Mouse (Mus musculus): ENCODE results near the gene Pde6b. TPM values are rescaled to one million over a fixed set of nuclear protein-coding genes. Genes with fewer than 3 reads are reported as not detected.

Gene Pde6b
- polyA plus RNA-seq, 1 experiment, result 0.18 TPM

GRCm38 (mm10) chr5:108460461-108460860 is 72.3 kb downstream of the Pde6b start:
- DNase-seq (ENCODE audit: extremely low spot score in 1 of 2, low spot score in 1 of 2), result no peak

- peak; percentile 96 to 97 for DNase-seq (ENCODE audit: extremely low spot score in 1 of 2, low spot score in 1 of 2)
Observed at GRCm38 (mm10) chr5:108461082-108462065, 73.2 kb downstream of the Pde6b start, which contains the start of gene Pcgf3. Gene Pcgf3 (plus strand): TSS chr5:108461232.

DNA sequence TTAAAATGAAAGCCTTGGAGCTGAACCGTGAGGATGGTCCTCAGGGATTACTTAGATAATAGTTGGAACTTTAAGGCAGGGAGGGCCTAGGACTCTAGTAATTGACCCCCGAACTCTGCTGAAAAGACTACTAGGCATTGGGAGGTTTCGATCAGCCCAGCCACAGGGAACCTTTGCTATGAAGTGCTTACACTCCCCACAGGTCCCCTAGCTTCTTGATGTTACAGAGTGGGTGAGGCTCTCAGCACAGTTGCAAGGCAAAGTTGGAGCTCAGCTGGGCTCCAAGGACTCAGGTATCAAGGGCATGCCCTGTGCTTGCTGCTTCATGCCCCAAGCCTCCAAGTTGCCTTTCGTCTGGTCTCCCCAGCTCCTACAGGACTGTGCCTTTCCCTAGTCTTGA is 74.3 kb downstream of the Pde6b start:
- no peak for DNase-seq (ENCODE audit: extremely low spot score in 1 of 2, low spot score in 1 of 2)

DNA sequence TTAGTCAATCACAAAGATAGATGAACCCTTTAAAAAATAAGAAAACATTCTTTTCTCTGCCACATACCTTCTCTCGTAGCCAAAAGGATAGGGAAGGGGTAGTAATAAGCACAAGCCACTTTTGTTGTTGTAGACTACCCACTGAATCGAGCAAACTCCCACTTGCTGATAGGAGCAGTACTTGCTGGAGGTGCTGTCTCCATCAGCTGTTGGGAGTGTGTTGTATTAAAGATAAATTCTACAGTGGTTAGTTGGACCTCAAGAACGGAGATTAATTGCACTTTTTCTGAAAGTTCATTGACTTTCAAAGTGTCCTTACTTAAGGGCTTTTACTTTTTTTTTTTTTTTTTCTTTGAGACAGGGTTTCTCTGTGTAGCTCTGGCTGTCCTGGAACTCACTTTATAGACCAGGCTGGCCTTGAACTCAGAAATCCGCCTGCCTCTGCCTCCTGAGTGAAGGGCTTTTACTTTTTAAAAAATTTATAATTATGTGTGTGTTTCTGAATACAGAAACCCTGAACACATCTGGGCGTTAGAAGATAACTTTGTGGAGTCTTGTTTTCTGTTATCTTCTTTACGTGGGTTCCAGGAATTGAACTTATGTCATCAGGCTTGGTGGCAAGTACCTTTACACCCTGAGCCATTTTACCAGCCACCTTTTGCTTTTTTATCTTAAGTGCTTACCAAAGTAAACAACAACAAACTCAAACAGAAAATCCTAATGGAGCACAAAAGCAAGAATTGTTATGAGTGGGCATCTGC is 77.1 kb downstream of the Pde6b start:
- no peak for DNase-seq (ENCODE audit: extremely low spot score in 1 of 2, low spot score in 1 of 2)

- DNase-seq (ENCODE audit: extremely low spot score in 1 of 2, low spot score in 1 of 2), result no peak
Observed at GRCm38 (mm10) chr5:108466647-108467046, 78.5 kb downstream of the Pde6b start.

GRCm38 (mm10) chr5:108469617-108470016 is 81.4 kb downstream of the Pde6b start:
- DNase-seq (ENCODE audit: extremely low spot score in 1 of 2, low spot score in 1 of 2), result no peak

DNA sequence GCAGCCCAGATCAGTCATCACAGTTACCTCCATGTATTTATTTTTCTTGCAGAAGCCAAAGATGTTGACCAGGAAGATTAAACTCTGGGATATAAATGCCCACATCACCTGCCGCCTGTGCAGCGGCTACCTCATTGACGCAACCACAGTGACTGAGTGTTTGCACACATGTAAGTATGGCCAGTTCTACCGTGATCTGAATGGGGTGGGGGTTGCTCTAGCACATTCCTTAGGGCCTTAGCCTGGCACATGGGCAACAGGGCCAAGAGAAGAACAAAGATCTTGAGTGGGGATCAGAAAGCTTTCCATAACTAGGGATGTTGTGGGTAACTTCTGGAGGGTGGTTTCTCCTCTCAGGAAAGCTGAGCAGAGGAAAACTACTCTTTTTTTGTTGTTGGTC is 85.5 kb downstream of the Pde6b start:
- DNase-seq (ENCODE audit: extremely low spot score in 1 of 2, low spot score in 1 of 2), result no peak

DNA sequence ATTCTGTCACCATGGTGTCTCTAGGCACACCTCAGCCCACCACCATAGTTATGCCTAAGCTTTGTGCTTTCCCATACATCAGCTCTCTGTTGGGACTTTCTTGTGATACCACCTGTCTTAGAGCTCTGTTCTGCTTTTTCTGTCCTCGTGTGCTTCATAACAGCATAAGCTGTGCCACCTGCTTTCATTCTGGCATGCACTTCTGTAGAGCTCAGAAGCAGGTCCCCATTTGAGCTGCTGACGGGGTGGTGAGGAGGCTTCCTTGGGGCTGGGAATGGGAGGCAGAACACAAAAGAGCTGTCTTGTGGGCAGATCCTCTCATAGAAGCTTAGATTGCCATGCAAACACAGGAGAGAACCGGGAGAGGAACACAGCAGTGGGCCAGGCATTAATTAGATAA is 87.8 kb downstream of the Pde6b start:
- DNase-seq (ENCODE audit: extremely low spot score in 1 of 2, low spot score in 1 of 2), result no peak

Other genes with a start within 250 kb of the Pde6b start
- gene Dr1, start 119.5 kb upstream of the Pde6b start, polyA plus RNA-seq (2012; rRNA removed), result 29.3 and 31.8 TPM in 2 replicates
- 8.4 and 8.8 TPM in 2 replicates for gene Pigg, start 75.8 kb upstream of the Pde6b start, polyA plus RNA-seq (2012; rRNA removed)
- 44.5 and 52.1 TPM in 2 replicates for gene Gm42517, start 20.5 kb upstream of the Pde6b start, polyA plus RNA-seq (2012; rRNA removed)
- 350 and 364 TPM in 2 replicates for gene Atp5k, start 46.1 kb downstream of the Pde6b start, polyA plus RNA-seq (2012; rRNA removed)
- 0.98 and 1.2 TPM in 2 replicates for gene Mfsd7a, start 60.5 kb downstream of the Pde6b start, polyA plus RNA-seq (2012; rRNA removed)
- 19.0 and 20.3 TPM in 2 replicates for gene Pcgf3, start 72.8 kb downstream of the Pde6b start, polyA plus RNA-seq (2012; rRNA removed)
- 398 and 463 TPM in 2 replicates for gene Cplx1, start 161.6 kb downstream of the Pde6b start, polyA plus RNA-seq (2012; rRNA removed)
- gene Gak, start 241.4 kb downstream of the Pde6b start, polyA plus RNA-seq (2012; rRNA removed), result 74.1 and 78.1 TPM in 2 replicates
- gene Tmem175, start 241.4 kb downstream of the Pde6b start, polyA plus RNA-seq (2012; rRNA removed), result 63.1 and 66.6 TPM in 2 replicates